Mouse (Mus musculus) kidney, adult 10 weeks (tissue): ENCODE results near the gene Zscan18. TPM values are rescaled to one million over a fixed set of nuclear protein-coding genes. Genes with fewer than 3 reads are reported as not detected.

Source experiments
- polyA plus RNA-seq: library from polyadenylated mRNA; stranded (reverse); fragments of 350-450 nt; fragmentation: Illumina TruSeq; extraction: RNeasy Lipid Tissue Mini Kit (QIAGEN cat#74804); gene quantifications from one replicate; pipeline ENCODE4 v1.2.3, GENCODE M21; 2014; ENCODE audit warnings: low read depth, low replicate concordance

Zscan18 gene
- polyA plus RNA-seq: 0.81 TPM

GRCm38 (mm10) chr7:12802866-12803726 lies at the start of gene Zscan18:
TSS of gene Zscan18 (minus strand) at chr7:12803635.

GRCm38 (mm10) chr7:12834162-12835120 lies 31.0 kb upstream of the Zscan18 start, which contains the start of gene Zfp110:
TSS of gene Zfp110 (plus strand) at chr7:12834761.

GRCm38 (mm10) chr7:12818521-12819295 lies 15.3 kb upstream of the Zscan18 start, which contains the start of gene Zfp329:
TSS of gene Zfp329 (minus strand) at chr7:12818858.

GRCm38 (mm10) chr7:12734904-12735303 lies 68.5 kb downstream of the Zscan18 start, which contains the start of gene Vmn2r56:
TSS of gene Vmn2r56 (minus strand) at chr7:12735004.

Other genes with a start within 250 kb of the Zscan18 start
- not detected for gene Vmn2r53, start 194.8 kb downstream of the Zscan18 start, polyA plus RNA-seq
- gene Vmn2r54, start 163.3 kb downstream of the Zscan18 start, polyA plus RNA-seq: not detected
- gene Vmn2r55, start 118.6 kb downstream of the Zscan18 start, polyA plus RNA-seq: not detected
- not detected for gene Vmn2r56, start 68.6 kb downstream of the Zscan18 start, polyA plus RNA-seq
- 24.1 TPM for gene Zfp329, start 15.2 kb upstream of the Zscan18 start, polyA plus RNA-seq
- gene Zfp110, start 31.1 kb upstream of the Zscan18 start, polyA plus RNA-seq: 30.9 TPM
- gene Zfp128, start 77.5 kb upstream of the Zscan18 start, polyA plus RNA-seq: 5.7 TPM
- gene Zscan22, start 94.2 kb upstream of the Zscan18 start, polyA plus RNA-seq: 5.6 TPM
- 13.9 TPM for gene Rps5, start 118.7 kb upstream of the Zscan18 start, polyA plus RNA-seq
- gene Rnf225, start 123.8 kb upstream of the Zscan18 start, polyA plus RNA-seq: 0.16 TPM
- 2.7 TPM for gene Zfp324, start 162.2 kb upstream of the Zscan18 start, polyA plus RNA-seq
- gene Zfp446, start 174.2 kb upstream of the Zscan18 start, polyA plus RNA-seq: 2.0 TPM
- gene Slc27a5, start 194.6 kb upstream of the Zscan18 start, polyA plus RNA-seq: not detected
- 13.1 TPM for gene Trim28, start 195.5 kb upstream of the Zscan18 start, polyA plus RNA-seq
- 0.44 TPM for gene Zbtb45, start 206.4 kb upstream of the Zscan18 start, polyA plus RNA-seq
- 117 TPM for gene Chmp2a, start 231.2 kb upstream of the Zscan18 start, polyA plus RNA-seq
- 64.8 TPM for gene Ube2m, start 234.6 kb upstream of the Zscan18 start, polyA plus RNA-seq